Mouse (Mus musculus) retina, postnatal 7 days (tissue): ENCODE measurements at regions not wholly inside any gene's neighbourhood (a gene's known extent, or its start where the extent isn't known, plus 50 kb on each side); places are given as distances from the start of the nearest gene placed in this dataset.

Experiments
- DNase-seq: peaks from one replicate; pipeline ENCODE4 v3.0.0-alpha.2; 2012; ENCODE audit warnings: low read depth, low spot score

DNA sequence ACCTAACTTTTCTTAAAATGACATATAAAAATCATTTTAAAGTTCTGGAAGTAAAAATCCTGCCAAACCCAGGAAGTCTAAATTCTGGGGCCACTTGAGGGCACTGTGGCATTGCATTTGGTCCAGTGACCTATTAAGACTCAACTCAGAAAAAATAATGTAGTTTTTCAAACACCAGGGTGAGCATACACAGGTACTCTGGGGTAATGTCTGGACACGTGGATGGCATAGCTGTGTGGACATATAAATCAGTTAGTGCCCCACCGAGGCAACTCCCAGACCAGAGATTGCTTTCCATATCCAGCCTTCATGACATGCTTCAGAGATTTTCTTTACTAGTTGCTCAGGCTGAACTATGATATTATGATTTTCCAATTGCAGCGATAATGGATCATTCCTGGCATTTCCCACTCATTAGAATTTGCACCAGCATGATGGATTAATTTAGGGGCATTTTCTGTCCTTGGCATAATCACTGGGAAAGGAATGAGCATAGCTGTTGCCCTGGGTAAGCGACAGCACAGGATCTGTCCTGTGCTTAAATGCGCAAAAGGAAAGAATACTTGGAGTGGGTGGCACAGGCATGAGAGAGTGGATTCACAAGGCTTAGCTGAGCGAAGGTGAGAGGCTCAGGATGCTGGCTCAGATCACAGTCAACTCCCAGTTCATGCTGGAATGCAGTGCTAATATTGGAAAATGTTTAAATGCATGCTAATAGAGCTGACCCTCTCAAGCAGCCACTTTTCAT lies 1526.6 kb upstream of the Cdh8 start:
- peak; percentile 13 for DNase-seq

DNA sequence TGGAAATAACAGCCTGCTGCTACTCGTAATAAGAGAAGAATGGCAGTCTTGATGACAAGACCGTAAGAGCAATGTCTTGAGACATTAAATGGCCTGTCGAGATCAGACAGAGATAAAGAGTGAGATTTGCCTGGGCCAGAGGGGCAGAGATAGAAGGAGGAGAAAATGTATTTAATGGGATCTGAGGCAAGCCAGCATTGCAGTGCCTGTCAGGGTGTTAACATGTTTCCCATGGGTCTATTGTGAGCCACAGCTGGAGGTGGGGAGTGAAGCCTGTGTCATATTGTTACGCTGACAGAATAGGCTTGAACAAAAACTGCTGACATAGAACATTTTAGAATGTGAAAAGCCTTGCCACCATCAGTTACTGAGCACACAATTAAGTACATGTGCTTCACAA lies 1523.3 kb upstream of the Cdh8 start:
- DNase-seq, result no peak

DNA sequence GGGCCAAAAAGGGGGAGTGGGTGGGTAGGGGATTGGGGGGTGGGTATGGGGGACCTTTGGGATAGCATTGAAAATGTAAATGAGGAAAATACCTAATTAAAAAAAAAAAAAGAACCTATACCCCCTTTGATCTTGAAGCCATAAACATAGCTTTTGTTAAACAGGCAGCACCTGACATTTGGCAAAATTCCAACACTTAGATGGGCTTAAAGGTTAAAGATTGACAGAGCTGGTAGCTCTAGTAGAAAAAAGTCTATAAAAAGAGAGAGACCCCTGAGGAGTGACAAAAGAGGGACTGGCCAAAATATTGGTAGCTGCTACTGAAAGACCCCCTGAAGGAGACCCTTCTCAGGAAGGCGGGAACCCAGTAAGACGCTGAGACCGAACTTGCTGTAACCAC lies 1474.0 kb upstream of the Cdh8 start:
- no peak for DNase-seq

DNA sequence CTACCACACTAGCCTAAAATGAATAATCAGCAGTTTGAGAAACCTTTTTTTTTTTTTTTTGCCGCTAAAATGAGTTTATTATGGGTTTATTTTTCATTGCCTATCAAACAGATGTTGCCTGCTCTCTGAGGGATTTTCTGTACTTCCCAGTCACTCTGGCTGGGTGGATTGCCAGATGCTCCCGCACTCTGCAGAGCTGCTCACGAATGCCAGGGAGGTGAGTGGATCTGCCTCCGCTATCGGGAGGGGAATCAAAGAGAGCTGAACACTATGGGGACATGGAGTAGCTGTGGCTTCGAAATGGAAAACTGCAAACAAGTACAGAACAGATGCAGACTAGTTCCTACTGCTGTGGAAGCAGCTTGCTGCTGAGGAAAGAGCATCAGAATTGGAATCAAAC lies 1449.4 kb upstream of the Cdh8 start:
- DNase-seq, result no peak

DNA sequence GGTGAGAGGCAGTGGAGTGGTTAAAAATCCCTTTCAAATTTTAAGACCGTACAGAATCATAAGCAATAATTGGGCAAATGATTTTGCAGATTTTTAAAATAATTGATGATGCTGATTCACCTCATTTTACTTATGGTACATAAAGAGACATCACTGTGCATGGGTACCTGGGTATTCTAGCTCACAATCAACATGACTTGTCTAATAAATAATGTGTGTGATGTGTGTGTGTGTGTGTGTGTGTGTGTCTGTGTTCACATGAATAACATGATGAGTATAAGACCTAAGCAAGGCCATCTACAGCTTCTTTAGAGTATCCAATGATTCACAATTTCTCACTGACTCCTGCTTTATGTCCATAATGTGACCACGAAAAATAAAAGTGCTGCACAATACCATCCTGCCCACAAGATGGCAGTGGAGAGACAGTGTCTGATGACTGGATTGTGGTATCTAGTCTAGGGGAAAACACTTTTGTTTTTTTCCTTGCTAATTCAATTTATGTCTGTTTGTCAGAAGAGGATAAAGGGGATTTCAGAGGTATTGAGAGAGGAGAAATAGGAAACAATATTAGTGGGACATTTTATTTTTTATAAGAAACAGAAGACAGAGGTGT lies 1434.7 kb upstream of the Cdh8 start:
- peak; percentile 43 for DNase-seq
